Mouse (Mus musculus) gastrocnemius, adult 2 months (tissue): ENCODE measurements around the gene Tet1. TPM values are rescaled to one million over a fixed set of nuclear protein-coding genes. Genes with fewer than 3 reads are reported as not detected.
"Not testable (repeated sequence)": the region's sequence is repeated elsewhere in the genome, so short reads cannot be mapped to it uniquely, and the experiment has no call there.

ENCODE experiments used
- DNase-seq: peaks from one replicate; pipeline ENCODE4 v3.0.0; 2022
- H3K27ac ChIP-seq: fragments of 200-600 bp; 2 replicates; pipeline ENCODE4 v1.8.1; 2022; ENCODE audit warnings: mild to moderate bottlenecking
- H3K4me3 ChIP-seq: fragments of 200-600 bp; 2 replicates; pipeline ENCODE4 v1.8.1; 2022; ENCODE audit warnings: mild to moderate bottlenecking, moderate library complexity
- CTCF ChIP-seq: fragments of 200-600 bp; IDR thresholded peaks from 2 replicates; pipeline ENCODE4 v1.8.1; 2022; ENCODE audit warnings: antibody characterized with exemption, mild to moderate bottlenecking, moderate library complexity
- intact Hi-C: fragments of 180-260 bp; cut with DNase I; formaldehyde crosslinking; loops from one replicate; pipeline ENCODE4 v1.15.1; 2025
- total RNA-seq, 2 experiments: library from RNA; stranded (reverse); gene quantifications; 2 replicates each; pipeline ENCODE4 v1.2.3; 2021

Tet1 gene
- total RNA-seq, 2 experiments from 2014 or later: 2.1 to 2.7 TPM

DNA sequence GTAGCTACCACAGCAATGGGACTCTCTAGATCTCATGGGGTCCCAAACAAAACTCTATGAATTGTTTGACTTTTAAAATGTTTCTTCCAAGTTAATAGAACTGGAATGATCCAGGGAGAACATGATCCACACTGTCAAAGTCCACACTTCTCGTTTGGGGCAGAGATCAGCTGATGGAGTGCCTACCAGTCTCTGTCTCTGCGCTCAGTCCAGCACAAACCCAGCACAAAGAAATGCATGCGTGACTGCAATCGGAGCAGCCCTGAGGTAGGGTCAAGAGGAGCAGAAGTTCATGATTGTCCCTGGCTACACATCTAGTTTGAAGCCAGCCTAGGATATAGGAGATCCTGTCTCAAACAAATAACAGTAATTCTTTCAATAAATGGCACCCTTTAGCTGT, 85.4 kb downstream of the Tet1 start:
- DNase-seq: no peak
- Histone ChIP-seq H3K4me3 (no peak overlapping the region), H3K27ac (no peak overlapping the region)
- TF ChIP-seq CTCF: no peak
- intact Hi-C loops: no loop called here

- Histone ChIP-seq H3K27ac (no peak overlapping the region), H3K4me3 (no peak overlapping the region)
- no peak for DNase-seq
- peak; percentile 40 for TF ChIP-seq CTCF
- intact Hi-C loops: no loop called here
Measured at GRCm38 (mm10) chr10:62810010-62810409, 98.8 kb downstream of the Tet1 start.

- intact Hi-C loops: no loop called here
- no peak overlapping the region for H3K27ac ChIP-seq
- DNase-seq: no peak
- no peak overlapping the region for H3K4me3 ChIP-seq
- TF ChIP-seq CTCF: no peak
Measured at GRCm38 (mm10) chr10:62808766-62809165, 100.0 kb downstream of the Tet1 start.

- no peak overlapping the region for H3K27ac ChIP-seq
- intact Hi-C loops: no loop called here
- H3K4me3 ChIP-seq: no peak overlapping the region
- TF ChIP-seq CTCF: no peak
- no peak for DNase-seq
Measured at GRCm38 (mm10) chr10:62808316-62808715, 100.5 kb downstream of the Tet1 start.

DNA sequence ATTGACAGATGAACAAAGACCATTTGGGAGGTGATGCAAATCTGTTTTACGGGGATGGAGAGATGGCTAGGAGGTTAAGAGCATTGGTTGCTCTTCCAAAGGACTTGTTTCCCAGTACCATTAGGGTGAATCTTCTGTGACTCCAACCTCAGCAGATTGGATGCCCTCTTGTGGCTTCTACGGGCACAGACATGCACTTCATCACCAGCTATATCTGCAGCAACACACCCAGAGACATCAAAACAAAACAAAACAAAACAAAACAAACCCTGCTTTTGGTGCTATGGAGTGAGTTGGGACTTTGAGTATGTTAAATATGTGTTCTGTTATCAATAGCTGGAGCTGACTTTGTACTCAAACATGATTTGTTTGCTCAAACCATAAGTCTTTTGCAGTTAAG, 104.7 kb downstream of the Tet1 start:
- Histone ChIP-seq H3K4me3 (no peak overlapping the region), H3K27ac (no peak overlapping the region)
- DNase-seq: no peak
- peak; percentile 17 for TF ChIP-seq CTCF
- intact Hi-C loops: no loop called here

- TF ChIP-seq CTCF: no peak
- Histone ChIP-seq H3K27ac (no peak overlapping the region), H3K4me3 (no peak overlapping the region)
- intact Hi-C loops: no loop called here
- no peak for DNase-seq
Measured at GRCm38 (mm10) chr10:62803296-62803695, 105.5 kb downstream of the Tet1 start.

DNA sequence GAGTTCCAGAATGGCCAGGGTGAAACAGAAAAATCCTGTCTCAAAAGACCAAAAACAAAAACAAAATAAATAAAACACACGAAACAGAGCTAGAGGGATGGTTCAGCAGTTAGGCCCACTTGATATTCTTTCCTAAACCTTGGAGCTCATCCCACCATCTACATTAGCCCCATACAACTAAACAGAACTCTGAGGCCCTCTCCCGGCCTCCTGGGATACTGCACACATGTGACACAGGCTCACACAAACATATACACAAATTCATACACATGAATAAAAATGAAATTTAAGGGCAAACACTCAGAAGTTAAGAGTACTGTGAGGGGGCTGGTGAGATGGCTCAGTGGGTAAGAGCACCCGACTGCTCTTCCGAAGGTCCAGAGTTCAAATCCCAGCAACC, 114.6 kb downstream of the Tet1 start:
- TF ChIP-seq CTCF: no peak
- DNase-seq: no peak
- Histone ChIP-seq H3K27ac (peak overlapping the region; percentile 98), H3K4me3 (no peak overlapping the region)
- intact Hi-C loops: loop anchor here (5.0 kb wide), 2 partner anchors 128 to 228 kb away; partner anchors contain the start of genes Hnrnph3, Pbld2 and Slc25a16

DNA sequence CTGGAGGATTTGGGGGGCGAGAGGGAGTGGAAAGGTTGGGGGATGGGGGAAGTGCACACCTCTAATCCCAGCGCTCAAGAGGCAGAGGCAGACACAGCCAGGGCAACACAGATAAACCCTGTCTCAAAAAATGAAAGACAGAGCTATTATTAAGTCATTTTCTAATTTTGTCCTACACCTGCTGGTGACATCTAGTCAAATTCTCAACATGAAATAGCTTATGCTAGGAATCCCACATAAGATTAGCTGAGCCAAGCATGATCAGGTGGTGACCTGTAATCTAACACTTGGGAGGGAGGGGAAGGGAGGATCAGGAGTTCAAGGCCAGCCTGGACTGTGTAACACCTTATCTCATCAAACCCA, 115.7 kb downstream of the Tet1 start:
- DNase-seq: peak; percentile 32
- H3K4me3 ChIP-seq: peak overlapping the region; percentile 89
- intact Hi-C loops: loop anchor here (5.0 kb wide), 2 partner anchors 129 to 229 kb away; partner anchors contain the start of genes Hnrnph3, Pbld2 and Slc25a16
- no peak for TF ChIP-seq CTCF
- H3K27ac ChIP-seq: peak overlapping the region; percentile 98

DNA sequence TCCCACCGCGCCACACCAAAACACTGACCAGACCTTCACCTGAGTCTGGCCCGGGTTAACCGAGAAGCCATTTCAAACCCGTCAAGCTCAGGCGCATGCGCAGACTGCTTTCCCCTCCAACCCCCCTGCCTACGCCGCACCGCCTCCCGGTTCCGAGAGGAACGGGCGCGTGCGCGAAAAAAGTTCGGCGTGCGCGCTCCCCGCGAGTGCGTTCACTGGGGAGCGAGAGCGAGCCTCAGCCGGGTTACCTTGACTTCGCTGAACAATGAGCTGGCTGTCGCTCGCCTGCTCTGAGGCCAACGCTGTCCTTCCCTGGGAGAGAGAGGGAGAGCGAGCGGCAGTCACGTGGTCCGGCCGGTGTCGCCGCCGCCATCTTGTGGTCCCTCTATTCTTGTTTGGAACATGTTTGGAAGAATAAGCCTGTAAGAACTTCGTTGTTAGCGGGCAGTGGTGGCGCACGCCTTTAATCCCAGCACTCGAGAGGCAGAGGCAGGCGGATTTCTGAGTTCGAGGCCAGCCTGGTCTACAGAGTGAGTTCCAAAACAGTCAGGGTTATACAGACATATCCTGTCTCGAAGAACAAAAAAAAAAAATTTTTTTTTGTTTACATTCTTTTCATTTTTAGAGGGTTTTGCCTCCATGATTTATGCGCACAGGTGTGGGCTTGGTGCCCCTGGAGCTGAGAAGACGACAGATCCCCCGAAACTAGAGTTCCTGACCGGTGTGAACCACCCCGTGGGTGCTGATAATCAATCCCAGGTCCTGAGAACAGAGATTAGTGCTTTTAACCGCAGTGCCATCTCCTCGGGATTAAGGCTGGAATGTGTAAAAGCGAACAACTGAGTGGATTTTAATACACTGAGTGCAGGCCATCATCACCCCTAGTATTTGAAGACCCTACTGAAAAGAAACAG, 116.4 kb downstream of the Tet1 start, which contains the start of gene Ccar1:
Ccar1 (minus strand) TSS at position 110 of the 914 bp plus-strand sequence.
- DNase-seq: peak; percentile 100
- Histone ChIP-seq H3K27ac (peak within 1 kb of the TSS; percentile 98), H3K4me3 (peak within 1 kb of the TSS; percentile 89)
- TF ChIP-seq CTCF: no peak
- intact Hi-C loops: loop anchor here (5.0 kb wide), 2 partner anchors 130 to 230 kb away; partner anchors contain the start of genes Hnrnph3, Pbld2 and Slc25a16

- peak overlapping the region; percentile 98 for H3K27ac ChIP-seq
- no peak for DNase-seq
- intact Hi-C loops: loop anchor here (5.0 kb wide), 2 partner anchors 131 to 231 kb away; partner anchors contain the start of genes Hnrnph3, Pbld2 and Slc25a16
- H3K4me3 ChIP-seq: peak overlapping the region; percentile 89
- no peak for TF ChIP-seq CTCF
Measured at GRCm38 (mm10) chr10:62791251-62792176, 117.3 kb downstream of the Tet1 start.

GRCm38 (mm10) chr10:62781776-62782175, 127.0 kb downstream of the Tet1 start:
- DNase-seq, H3K4me3 ChIP-seq, H3K27ac ChIP-seq, intact Hi-C loops: not testable (repeated sequence)

Other genes with a start within 250 kb of the Tet1 start
- under 1 TPM; 0.22 to 0.33 TPM for gene Stox1, start 182.9 kb downstream of the Tet1 start, total RNA-seq
- gene Ccar1, start 116.7 kb downstream of the Tet1 start, total RNA-seq: 10 to 100 TPM; 31.1 to 33.0 TPM
- 10 to 100 TPM; 15.4 to 18.2 TPM for gene Slc25a16, start 11.6 kb upstream of the Tet1 start, total RNA-seq
- gene Dna2, start 38.0 kb upstream of the Tet1 start, total RNA-seq: under 1 TPM; 0.15 to 0.25 TPM
- gene Rufy2, start 71.2 kb upstream of the Tet1 start, total RNA-seq: 1 to 10 TPM; 3.8 to 4.7 TPM
- gene Hnrnph3, start 115.2 kb upstream of the Tet1 start, total RNA-seq: 10 to 100 TPM; 21.6 to 25.4 TPM
- gene Pbld2, start 115.3 kb upstream of the Tet1 start, total RNA-seq: 1 to 10 TPM; 2.8 to 5.4 TPM
- 1 to 10 TPM in 1 of 2 experiments, under 1 TPM in 1; 0.66 to 1.1 TPM for gene Pbld1, start 151.2 kb upstream of the Tet1 start, total RNA-seq
- gene Atoh7, start 190.7 kb upstream of the Tet1 start, total RNA-seq: not detected